Mouse (Mus musculus) megakaryocyte, embryonic 14.5 days (primary cell): ENCODE data around the gene Tfcp2l1. TPM values are rescaled to one million over a fixed set of nuclear protein-coding genes. Genes with fewer than 3 reads are reported as not detected.

ENCODE experiments used
- H3K27me3 ChIP-seq: replicated peaks from 2 replicates; pipeline ENCODE3; 2012; ENCODE audit warnings: inconsistent platforms
- H3K36me3 ChIP-seq: replicated peaks from 2 replicates; pipeline ENCODE3; 2012; ENCODE audit warnings: low read length, inconsistent platforms, mixed read lengths
- H3K4me1 ChIP-seq: 2 replicates; pipeline ENCODE4 v1.6.1; 2012; ENCODE audit warnings: inconsistent platforms
- H3K4me3 ChIP-seq: replicated peaks from 2 replicates; pipeline ENCODE3; 2012; ENCODE audit warnings: moderate library complexity, mild to moderate bottlenecking, inconsistent platforms
- H3K9me3 ChIP-seq: 2 replicates; pipeline ENCODE4 v1.6.1; 2012; ENCODE audit warnings: inconsistent platforms
- FLI1 ChIP-seq: IDR thresholded peaks from 2 replicates; pipeline ENCODE4 v1.6.1; 2012; ENCODE audit warnings: low read length, inconsistent platforms, mixed read lengths
- polyA plus RNA-seq: library from polyadenylated mRNA; stranded (reverse); fragments of >175 nt; gene quantifications from 2 replicates; pipeline ENCODE4 v1.2.3, GENCODE M21; 2012; ENCODE audit warnings: low replicate concordance; ENCODE audit not compliant: insufficient read depth

Tfcp2l1 gene
- polyA plus RNA-seq, 1 experiment, result not detected

DNA sequence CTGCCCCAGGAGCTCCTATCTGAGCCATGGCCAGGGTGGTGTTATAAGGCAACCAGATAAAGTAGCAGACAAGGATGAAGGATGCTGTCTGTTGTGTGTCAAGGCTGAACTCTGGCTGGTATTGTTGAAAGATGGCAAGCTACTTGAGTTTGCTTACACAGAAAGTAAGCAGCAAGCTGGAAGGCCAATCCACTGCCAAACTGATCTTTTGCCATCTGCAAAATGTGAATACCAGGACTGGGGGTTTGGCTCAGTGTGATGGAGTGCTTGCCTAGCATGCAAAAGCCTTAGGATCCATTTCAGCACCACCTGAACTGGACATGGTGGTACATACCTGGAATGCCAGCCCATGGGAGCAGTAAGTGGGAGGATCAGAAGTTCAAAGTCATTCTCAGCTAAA lies 101.1 kb downstream of the Tfcp2l1 start:
- Histone ChIP-seq H3K36me3 (no peaks in the 10 kb centered on the region), H3K27me3 (no peaks in the 10 kb centered on the region), H3K4me3 (no peak overlapping the region), H3K4me1 (no peaks in the 10 kb centered on the region; the same call in 1 of the 2 replicates), H3K9me3 (peaks cover 9% of the 10 kb centered on the region)
- TF ChIP-seq FLI1, result no peak

Other genes with a start within 250 kb of the Tfcp2l1 start
- gene Clasp1, start 238.9 kb upstream of the Tfcp2l1 start, polyA plus RNA-seq, result 8.3 and 18.9 TPM in 2 replicates